Mouse (Mus musculus): ENCODE results near the gene Dlx4. TPM values are rescaled to one million over a fixed set of nuclear protein-coding genes. Genes with fewer than 3 reads are reported as not detected.

Dlx4 gene
- polyA plus RNA-seq, 1 experiment from 2014 or later: 0.29 TPM

DNA sequence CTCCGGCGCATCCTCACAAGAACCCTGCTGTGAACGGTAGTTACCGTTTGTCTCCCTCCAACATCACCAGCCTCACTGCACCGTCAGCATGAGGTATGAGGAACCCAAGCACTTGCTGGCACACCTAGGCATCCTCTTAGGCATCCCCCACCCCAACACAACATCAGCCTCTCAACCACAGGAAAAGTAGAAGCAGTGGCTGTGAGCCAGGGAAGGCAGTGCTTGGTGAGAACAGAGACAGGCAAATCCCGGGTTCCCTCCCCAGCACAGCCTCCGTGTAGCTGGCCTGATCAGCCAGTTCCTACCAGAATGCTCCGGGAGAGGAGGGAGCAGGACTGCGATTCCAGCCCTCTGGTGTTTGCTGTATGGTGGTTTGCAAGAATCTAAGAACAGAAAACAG is 2.7 kb upstream of the Dlx4 start:
- Histone ChIP-seq H3K9me3 (ENCODE audit: control insufficient read depth, low read length) (no peaks in the 10 kb centered on the region), H3K36me3 (ENCODE audit: control insufficient read depth, insufficient read depth, low read length) (no peaks in the 10 kb centered on the region), H3K4me1 (replicated peaks; ENCODE audit: control insufficient read depth, insufficient read depth, low read length) (peaks cover 8% of the 10 kb centered on the region), H3K27me3 (ENCODE audit: control insufficient read depth, insufficient read depth, low read length) (peaks cover 84% of the 10 kb centered on the region), H3K27ac (ENCODE audit: low read depth, low read length) (no peak overlapping the region), H3K4me3 (ENCODE audit: low read depth, low read length) (no peak overlapping the region), H3K4me2 (ENCODE audit: low read depth, low read length, severe bottlenecking) (no peak overlapping the region), H3K9ac (ENCODE audit: low read length) (no peak overlapping the region)
- DNase-seq (ENCODE audit: low spot score) (no peak), ATAC-seq (replicated peaks; ENCODE audit: low FRiP score) (no peak)
- WGBS: 2% methylated on average over 9 of the region's 9 CpGs

DNA sequence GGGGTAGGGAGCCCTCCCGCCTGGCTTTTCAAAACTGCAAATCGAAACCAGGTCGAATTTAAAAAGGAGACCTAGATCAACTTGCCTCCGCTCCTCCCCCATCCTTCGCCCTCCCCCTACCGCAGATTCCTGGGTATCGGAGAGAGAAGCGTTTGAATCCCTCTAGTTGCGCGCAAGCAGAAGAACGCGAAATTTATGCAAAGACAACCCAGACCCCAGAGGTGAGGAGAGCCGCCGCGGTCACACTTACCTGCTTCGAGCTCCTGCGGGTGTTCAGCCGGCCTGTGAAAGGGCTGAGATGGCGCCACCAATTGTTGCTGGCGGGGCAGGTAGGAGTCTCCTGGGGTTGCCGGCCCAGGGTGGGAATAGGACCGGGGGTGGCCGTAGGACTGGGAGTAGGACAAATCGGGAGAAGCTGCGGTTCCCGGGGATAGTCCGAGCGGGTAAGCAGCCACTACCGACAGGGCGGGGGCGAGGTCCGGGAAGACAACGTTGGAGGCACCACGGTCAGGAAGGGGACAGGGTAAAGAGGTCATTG is 1.0 kb downstream of the Dlx4 start:
- Histone ChIP-seq H3K9me3 (ENCODE audit: control insufficient read depth, low read length) (no peaks in the 10 kb centered on the region), H3K4me2 (ENCODE audit: low read depth, low read length, severe bottlenecking) (peak overlapping the region; percentile 55; the same call in 1 of the 2 replicates), H3K9ac (ENCODE audit: low read length) (no peak overlapping the region), H3K27ac (ENCODE audit: low read depth, low read length) (no peak overlapping the region), H3K27me3 (ENCODE audit: control insufficient read depth, insufficient read depth, low read length) (peaks cover 99% of the 10 kb centered on the region), H3K4me1 (replicated peaks; ENCODE audit: control insufficient read depth, insufficient read depth, low read length) (peaks cover 12% of the 10 kb centered on the region), H3K36me3 (ENCODE audit: control insufficient read depth, insufficient read depth, low read length) (no peaks in the 10 kb centered on the region), H3K4me3 (ENCODE audit: low read depth, low read length) (peak overlapping the region; percentile 6; the same call in 1 of the 2 replicates)
- no peak for DNase-seq (ENCODE audit: low spot score)
- ATAC-seq (replicated peaks; ENCODE audit: low FRiP score): no peak
- under 1% methylated on average over 34 of the region's 34 CpGs for WGBS

DNA sequence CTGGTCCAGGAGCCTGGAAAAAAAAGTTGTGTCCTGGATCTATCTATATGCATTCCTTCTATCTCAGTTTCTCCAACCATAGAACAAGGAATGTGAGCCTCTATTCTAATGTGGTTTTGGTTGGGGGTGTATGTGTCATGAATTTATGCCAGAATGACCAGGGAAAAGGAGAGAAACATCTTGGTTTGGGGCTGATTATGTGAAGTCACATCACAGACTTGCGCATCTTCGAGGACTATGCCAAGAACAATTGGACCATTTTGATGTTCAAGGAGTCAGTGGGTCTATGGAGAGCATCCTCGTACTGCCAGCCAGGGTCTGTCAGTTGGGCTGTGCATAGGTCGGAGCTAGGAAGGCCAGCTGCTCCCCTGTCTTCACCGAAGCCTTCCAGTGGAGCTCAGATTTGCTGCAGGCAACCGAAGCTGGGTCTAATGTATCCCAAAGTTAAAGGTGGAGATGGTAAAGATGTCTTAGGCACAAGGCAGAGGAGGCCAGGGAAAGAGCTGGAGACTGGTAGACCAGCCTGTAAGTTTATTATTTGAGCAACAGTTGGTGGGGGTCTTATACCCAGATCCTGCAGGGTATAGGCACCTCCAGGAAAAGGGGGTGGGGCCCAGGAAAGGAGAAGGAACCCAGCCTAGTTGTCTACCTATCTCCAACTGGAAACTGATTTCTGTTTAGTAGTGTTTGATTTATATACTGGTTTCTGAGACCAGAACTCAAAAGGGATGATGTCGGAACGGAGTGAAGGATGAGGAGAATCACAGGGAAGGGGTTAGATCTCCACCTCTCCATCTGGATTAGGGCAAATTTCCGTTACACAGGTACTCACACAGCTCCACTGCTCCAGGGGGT is 1.7 kb downstream of the Dlx4 start:
- Histone ChIP-seq H3K36me3 (ENCODE audit: control insufficient read depth, insufficient read depth, low read length) (no peaks in the 10 kb centered on the region), H3K27ac (ENCODE audit: low read depth, low read length) (no peak overlapping the region), H3K9me3 (ENCODE audit: control insufficient read depth, low read length) (no peaks in the 10 kb centered on the region), H3K4me3 (ENCODE audit: low read depth, low read length) (no peak overlapping the region), H3K9ac (ENCODE audit: low read length) (no peak overlapping the region), H3K4me2 (ENCODE audit: low read depth, low read length, severe bottlenecking) (no peak overlapping the region), H3K27me3 (ENCODE audit: control insufficient read depth, insufficient read depth, low read length) (peaks cover 100% of the 10 kb centered on the region), H3K4me1 (replicated peaks; ENCODE audit: control insufficient read depth, insufficient read depth, low read length) (peaks cover 16% of the 10 kb centered on the region)
- no peak for DNase-seq (ENCODE audit: low spot score)
- ATAC-seq (replicated peaks; ENCODE audit: low FRiP score): no peak
- WGBS: 8% methylated on average over 9 of the region's 9 CpGs

DNA sequence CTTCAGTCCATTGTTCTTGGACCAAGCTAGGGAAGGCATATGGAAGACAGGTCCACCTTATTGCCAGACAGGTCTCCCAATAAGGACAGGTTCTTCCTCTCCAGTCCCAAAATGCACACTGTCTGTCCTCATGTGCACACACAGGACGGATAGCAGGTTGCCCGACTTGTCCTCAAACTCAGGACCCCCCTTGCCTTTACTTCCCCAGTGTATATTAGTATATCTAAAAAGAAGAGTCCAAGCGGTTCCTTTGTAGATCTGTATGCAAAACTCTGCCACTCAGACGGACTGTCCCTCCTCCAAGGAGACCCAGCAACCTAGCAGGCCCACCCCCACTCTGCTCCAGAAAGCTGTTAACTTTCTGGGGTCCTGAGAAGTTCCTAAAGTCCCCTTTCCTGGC is 2.4 kb downstream of the Dlx4 start:
- Histone ChIP-seq H3K36me3 (ENCODE audit: control insufficient read depth, insufficient read depth, low read length) (no peaks in the 10 kb centered on the region), H3K27me3 (ENCODE audit: control insufficient read depth, insufficient read depth, low read length) (peaks cover 100% of the 10 kb centered on the region), H3K9ac (ENCODE audit: low read length) (no peak overlapping the region), H3K4me2 (ENCODE audit: low read depth, low read length, severe bottlenecking) (no peak overlapping the region), H3K27ac (ENCODE audit: low read depth, low read length) (no peak overlapping the region), H3K4me1 (replicated peaks; ENCODE audit: control insufficient read depth, insufficient read depth, low read length) (peaks cover 18% of the 10 kb centered on the region), H3K9me3 (ENCODE audit: control insufficient read depth, low read length) (no peaks in the 10 kb centered on the region), H3K4me3 (ENCODE audit: low read depth, low read length) (no peak overlapping the region)
- 4% methylated on average over 4 of the region's 4 CpGs for WGBS
- ATAC-seq (replicated peaks; ENCODE audit: low FRiP score) (no peak), DNase-seq (ENCODE audit: low spot score) (no peak)

DNA sequence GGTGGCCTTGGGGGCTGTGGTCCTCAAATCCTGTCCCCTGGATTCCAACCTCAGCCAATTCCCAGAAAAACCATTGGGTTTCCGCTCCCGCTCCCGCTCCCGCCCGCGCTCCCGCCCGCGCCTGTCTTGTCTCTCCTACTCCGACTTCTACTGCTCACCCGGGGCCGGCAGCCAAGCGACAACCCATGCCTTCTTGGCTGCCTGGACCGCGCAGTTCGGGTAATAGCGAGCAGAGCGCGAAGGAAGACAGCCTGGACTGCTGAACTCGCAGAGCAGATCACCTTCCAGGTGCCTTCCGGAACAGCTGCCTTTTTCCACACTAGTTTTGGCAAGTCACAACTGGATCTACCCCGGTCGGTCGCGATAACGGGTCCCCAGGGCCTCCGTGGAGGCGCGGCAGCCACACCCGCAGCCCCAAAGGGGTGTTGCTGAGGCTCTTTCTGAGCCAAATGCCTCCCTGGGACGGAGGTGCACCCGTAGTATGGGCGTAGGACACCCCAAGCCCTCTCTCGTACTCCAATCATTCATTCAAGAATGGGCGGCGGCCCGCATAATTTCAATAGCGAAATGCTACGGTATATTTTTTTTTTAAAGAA is 3.0 kb downstream of the Dlx4 start:
- no peak overlapping the region for H3K27ac ChIP-seq (ENCODE audit: low read depth, low read length)
- no peaks in the 10 kb centered on the region for H3K36me3 ChIP-seq (ENCODE audit: control insufficient read depth, insufficient read depth, low read length)
- no peaks in the 10 kb centered on the region for H3K9me3 ChIP-seq (ENCODE audit: control insufficient read depth, low read length)
- WGBS: 3% methylated on average over 39 of the region's 39 CpGs
- H3K27me3 ChIP-seq (ENCODE audit: control insufficient read depth, insufficient read depth, low read length): peaks cover 99% of the 10 kb centered on the region
- DNase-seq (ENCODE audit: low spot score) (peak; percentile 67), ATAC-seq (replicated peaks; ENCODE audit: low FRiP score) (no peak)
- H3K4me1 ChIP-seq (replicated peaks; ENCODE audit: control insufficient read depth, insufficient read depth, low read length): peaks cover 18% of the 10 kb centered on the region
- no peak overlapping the region for H3K4me3 ChIP-seq (ENCODE audit: low read depth, low read length)
- no peak overlapping the region for H3K9ac ChIP-seq (ENCODE audit: low read length)
- no peak overlapping the region for H3K4me2 ChIP-seq (ENCODE audit: low read depth, low read length, severe bottlenecking)

DNA sequence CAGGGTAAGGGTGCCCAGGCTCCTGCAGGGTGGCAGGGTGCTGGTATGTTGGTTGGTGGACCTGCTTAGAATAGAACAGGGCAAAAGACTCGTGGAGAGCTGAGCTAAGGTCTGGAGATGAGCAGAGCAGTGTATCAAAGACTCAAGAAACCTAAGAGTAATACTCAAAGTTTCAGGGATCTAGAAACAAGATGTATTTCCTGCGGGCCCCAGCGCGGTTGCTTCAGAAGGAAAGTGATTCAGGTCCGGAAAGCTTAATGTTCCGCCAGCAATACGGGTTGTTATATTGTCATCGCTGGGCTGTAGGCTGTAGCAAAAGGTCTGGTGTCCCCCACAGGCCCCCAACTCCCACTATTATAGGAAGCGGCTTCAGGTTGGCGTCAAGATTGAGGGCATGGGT is 3.8 kb downstream of the Dlx4 start:
- Histone ChIP-seq H3K27ac (ENCODE audit: low read depth, low read length) (no peak overlapping the region), H3K9ac (ENCODE audit: low read length) (no peak overlapping the region), H3K27me3 (ENCODE audit: control insufficient read depth, insufficient read depth, low read length) (peaks cover 97% of the 10 kb centered on the region), H3K4me3 (ENCODE audit: low read depth, low read length) (no peak overlapping the region), H3K4me1 (replicated peaks; ENCODE audit: control insufficient read depth, insufficient read depth, low read length) (peaks cover 21% of the 10 kb centered on the region), H3K4me2 (ENCODE audit: low read depth, low read length, severe bottlenecking) (no peak overlapping the region), H3K36me3 (ENCODE audit: control insufficient read depth, insufficient read depth, low read length) (no peaks in the 10 kb centered on the region), H3K9me3 (ENCODE audit: control insufficient read depth, low read length) (no peaks in the 10 kb centered on the region)
- ATAC-seq (replicated peaks; ENCODE audit: low FRiP score) (no peak), DNase-seq (ENCODE audit: low spot score) (no peak)
- whole genome bisulfite sequencing: 13% methylated on average over 10 of the region's 10 CpGs

DNA sequence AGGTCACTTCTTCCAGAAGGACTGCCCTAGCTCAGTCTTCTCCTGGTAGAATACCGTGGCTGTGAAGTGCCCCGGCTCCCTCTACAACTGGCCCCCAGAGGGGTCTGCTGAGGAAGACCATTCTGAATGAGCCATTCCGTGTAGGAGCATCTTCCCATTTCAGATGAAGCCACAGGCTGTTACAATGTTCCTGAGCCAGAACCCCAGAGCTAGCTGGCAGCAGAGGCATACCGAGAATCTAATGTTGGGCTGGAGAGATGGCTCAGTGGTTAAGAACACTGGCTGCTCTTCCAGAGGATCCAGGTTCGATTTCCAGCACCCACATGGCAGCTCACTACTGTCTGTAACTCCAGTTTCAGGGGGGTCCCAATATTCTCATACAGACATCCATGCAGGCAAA is 6.2 kb downstream of the Dlx4 start:
- DNase-seq (ENCODE audit: low spot score) (no peak), ATAC-seq (replicated peaks; ENCODE audit: low FRiP score) (no peak)
- Histone ChIP-seq H3K36me3 (ENCODE audit: control insufficient read depth, insufficient read depth, low read length) (no peaks in the 10 kb centered on the region), H3K27me3 (ENCODE audit: control insufficient read depth, insufficient read depth, low read length) (peaks cover 76% of the 10 kb centered on the region), H3K4me1 (replicated peaks; ENCODE audit: control insufficient read depth, insufficient read depth, low read length) (peaks cover 17% of the 10 kb centered on the region; the same call in 1 of the 2 replicates), H3K9me3 (ENCODE audit: control insufficient read depth, low read length) (no peaks in the 10 kb centered on the region), H3K4me2 (ENCODE audit: low read depth, low read length, severe bottlenecking) (no peak overlapping the region), H3K4me3 (ENCODE audit: low read depth, low read length) (no peak overlapping the region), H3K9ac (ENCODE audit: low read length) (no peak overlapping the region), H3K27ac (ENCODE audit: low read depth, low read length) (no peak overlapping the region)
- WGBS: 49% methylated on average over 5 of the region's 5 CpGs

DNA sequence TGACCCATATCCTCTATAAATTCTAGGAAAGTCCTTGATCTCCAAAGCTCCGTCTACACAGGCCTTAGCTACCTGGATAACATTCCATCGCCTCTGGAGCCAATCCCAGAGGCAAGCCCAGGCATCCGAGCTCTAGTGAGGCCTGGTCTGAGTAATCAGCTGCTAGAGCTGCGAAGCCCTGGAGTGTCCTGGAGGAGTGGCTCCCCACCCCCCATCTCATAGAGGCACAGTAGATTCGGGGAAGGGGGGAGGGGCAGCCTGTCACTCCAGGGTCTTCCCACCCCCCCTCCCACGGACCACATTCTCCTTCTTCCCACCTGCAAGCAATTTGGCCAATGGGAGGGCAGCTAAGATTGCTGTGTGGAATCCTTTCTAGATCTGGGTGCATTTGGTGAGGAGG is 8.8 kb downstream of the Dlx4 start:
- DNase-seq (ENCODE audit: low spot score) (no peak), ATAC-seq (replicated peaks; ENCODE audit: low FRiP score) (no peak)
- Histone ChIP-seq H3K9ac (ENCODE audit: low read length) (no peak overlapping the region), H3K9me3 (ENCODE audit: control insufficient read depth, low read length) (no peaks in the 10 kb centered on the region), H3K27me3 (ENCODE audit: control insufficient read depth, insufficient read depth, low read length) (peaks cover 50% of the 10 kb centered on the region), H3K27ac (ENCODE audit: low read depth, low read length) (no peak overlapping the region), H3K36me3 (ENCODE audit: control insufficient read depth, insufficient read depth, low read length) (no peaks in the 10 kb centered on the region), H3K4me2 (ENCODE audit: low read depth, low read length, severe bottlenecking) (no peak overlapping the region), H3K4me1 (replicated peaks; ENCODE audit: control insufficient read depth, insufficient read depth, low read length) (peaks cover 13% of the 10 kb centered on the region; the same call in 1 of the 2 replicates), H3K4me3 (ENCODE audit: low read depth, low read length) (no peak overlapping the region)
- WGBS: 14% methylated on average over 6 of the region's 6 CpGs

Measured in forebrain, embryonic 11.5 days (tissue).